Mouse (Mus musculus) limb, embryonic 13.5 days (tissue): Measurements from ENCODE around the gene Nrcam. TPM values are rescaled to one million over a fixed set of nuclear protein-coding genes. Genes with fewer than 3 reads are reported as not detected.
A peak's percentile ranks its signal among the peaks of the same experiment; 100 is the strongest.
"Not testable (repeated sequence)": the region's sequence is repeated elsewhere in the genome, so short reads cannot be mapped to it uniquely, and the experiment has no call there.

Source experiments
- ATAC-seq: fragments of 200-750 bp; cut with Nextera tagmentation; 2 replicates; pipeline ENCODE4 v1.8.0; 2017; ENCODE audit warnings: low read depth, moderate number of reproducible peaks, moderate TSS enrichment; ENCODE audit not compliant: low FRiP score
- H3K27ac ChIP-seq: fragments of 300-500 bp; sonication (generic); 2 replicates; pipeline ENCODE4 v1.5.1; 2015; ENCODE audit warnings: inconsistent platforms, mild to moderate bottlenecking, moderate library complexity
- H3K27me3 ChIP-seq: fragments of 300-500 bp; sonication (generic); 2 replicates; pipeline ENCODE4 v1.6.1; 2015; ENCODE audit warnings: mild to moderate bottlenecking, inconsistent platforms
- H3K36me3 ChIP-seq: fragments of 300-500 bp; sonication (generic); 2 replicates; pipeline ENCODE4 v1.6.1; 2015; ENCODE audit warnings: inconsistent platforms, mild to moderate bottlenecking, moderate library complexity
- H3K4me1 ChIP-seq: fragments of 300-500 bp; sonication (generic); 2 replicates; pipeline ENCODE4 v1.6.1; 2015; ENCODE audit warnings: inconsistent platforms
- H3K4me2 ChIP-seq: fragments of 300-500 bp; sonication (generic); replicated peaks from 2 replicates; pipeline ENCODE4 v1.6.1; 2015; ENCODE audit warnings: inconsistent platforms, mild to moderate bottlenecking, moderate library complexity
- H3K4me3 ChIP-seq: fragments of 300-500 bp; sonication (generic); 2 replicates; pipeline ENCODE4 v1.5.1; 2015; ENCODE audit warnings: moderate library complexity, mild to moderate bottlenecking, inconsistent platforms
- H3K9ac ChIP-seq: fragments of 300-500 bp; sonication (generic); 2 replicates; pipeline ENCODE4 v1.6.1; 2015; ENCODE audit warnings: mild to moderate bottlenecking, inconsistent platforms
- H3K9me3 ChIP-seq: fragments of 300-500 bp; sonication (generic); 2 replicates; pipeline ENCODE4 v1.6.1; 2016; ENCODE audit warnings: inconsistent platforms
- WGBS: fragments of 180-500 bp; shearing (Covaris S2); methylation state at CpG from one replicate; pipeline ENCODE4 v1.1.7; 2015; 5-methylcytosine and 5-hydroxymethylcytosine counted together
- polyA plus RNA-seq: library from polyadenylated mRNA; unstranded; fragments of >200 nt; fragmentation: Nextera tagmentation; extraction: Ambion mirVana; gene quantifications from 2 replicates; pipeline ENCODE4 v1.2.1, GENCODE M21; 2015

Nrcam gene
- polyA plus RNA-seq = 2.9 and 3.0 TPM in 2 replicates

DNA sequence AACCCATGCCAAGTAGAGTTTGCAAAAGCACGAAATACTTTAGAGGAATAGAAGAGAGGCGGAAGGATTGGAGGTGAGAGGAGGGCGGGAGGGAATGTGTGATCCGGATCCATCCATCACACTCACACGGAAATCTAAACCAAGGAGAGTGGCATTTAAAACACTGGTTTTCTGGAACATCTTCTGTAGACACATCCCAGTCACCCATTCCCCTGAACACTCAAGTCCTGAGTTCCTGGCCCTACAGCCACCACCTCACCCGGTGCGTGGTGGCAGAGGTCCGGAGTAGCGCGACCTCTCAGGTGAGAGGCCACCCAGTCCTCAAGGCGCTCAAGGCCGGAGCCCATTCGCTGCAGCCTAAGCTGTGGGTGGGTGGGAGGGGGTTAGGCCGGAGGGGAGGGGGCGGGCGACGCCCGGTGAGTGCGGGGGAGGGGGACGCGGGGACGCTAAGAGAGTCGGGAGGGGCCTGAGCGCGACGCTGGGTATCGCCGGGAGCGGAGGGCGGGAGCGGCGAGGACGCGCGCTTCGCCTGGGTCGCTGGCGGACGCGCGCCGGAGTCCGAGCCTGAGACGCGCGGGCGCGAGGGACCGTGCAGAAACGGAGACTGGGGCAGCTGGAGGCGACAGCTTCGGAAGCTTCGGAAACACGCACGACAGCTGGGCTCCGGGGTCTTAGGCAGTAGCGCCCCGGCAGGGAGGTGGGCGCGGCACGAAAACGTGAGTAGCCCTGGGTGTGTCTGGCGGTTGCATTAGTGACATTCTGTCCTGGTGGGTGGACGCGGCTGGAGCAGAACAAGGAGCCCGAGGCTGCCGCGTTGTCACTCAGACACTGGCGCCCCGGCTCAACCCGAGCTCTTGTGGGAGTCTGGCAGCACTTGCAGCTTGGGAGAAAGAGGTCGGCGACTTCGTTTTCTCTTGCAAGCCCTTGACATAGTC is at the start of gene Nrcam:
Gene Nrcam, plus strand, starts transcription at position 505 of the 935 bp plus-strand sequence.
- peaks cover 13% of the 10 kb centered on the region for H3K4me1 ChIP-seq
- H3K9ac ChIP-seq = peak within 1 kb of the TSS; percentile 62
- peak within 1 kb of the TSS; percentile 98 for H3K4me2 ChIP-seq
- no peaks in the 10 kb centered on the region for H3K36me3 ChIP-seq
- no peak within 1 kb of the TSS for H3K27ac ChIP-seq
- peak within 1 kb of the TSS; percentile 56 for H3K4me3 ChIP-seq
- H3K9me3 ChIP-seq = no peaks in the 10 kb centered on the region
- peak; percentile 76 for ATAC-seq
- WGBS = 2% methylated on average over 68 of the region's 74 CpGs
- peaks cover 49% of the 10 kb centered on the region for H3K27me3 ChIP-seq

DNA sequence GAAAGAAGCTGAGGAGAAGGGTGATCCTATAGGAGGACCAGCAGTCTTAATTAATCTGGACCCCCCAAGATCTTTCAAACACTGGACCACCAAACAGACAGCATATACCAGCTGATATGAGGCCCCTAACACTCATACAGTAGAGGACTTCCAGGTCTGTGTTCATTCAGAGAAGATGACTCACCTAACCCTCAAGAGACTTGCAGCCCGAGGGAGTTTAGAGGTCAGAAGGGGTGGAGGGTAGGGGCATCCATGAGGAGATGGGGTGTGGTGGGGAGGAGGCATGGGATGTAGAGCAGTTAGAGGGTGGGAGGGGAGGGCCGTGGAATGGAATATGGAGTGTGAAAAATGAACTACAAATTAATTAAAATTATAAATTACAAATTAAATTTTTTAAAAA is 48.5 kb upstream of the Nrcam start:
- WGBS = 82% methylated on average over 2 of the region's 2 CpGs
- ATAC-seq, H3K36me3 ChIP-seq, H3K27me3 ChIP-seq, H3K4me2 ChIP-seq, H3K4me3 ChIP-seq, H3K9me3 ChIP-seq, H3K9ac ChIP-seq, H3K27ac ChIP-seq, H3K4me1 ChIP-seq: not testable (repeated sequence)

DNA sequence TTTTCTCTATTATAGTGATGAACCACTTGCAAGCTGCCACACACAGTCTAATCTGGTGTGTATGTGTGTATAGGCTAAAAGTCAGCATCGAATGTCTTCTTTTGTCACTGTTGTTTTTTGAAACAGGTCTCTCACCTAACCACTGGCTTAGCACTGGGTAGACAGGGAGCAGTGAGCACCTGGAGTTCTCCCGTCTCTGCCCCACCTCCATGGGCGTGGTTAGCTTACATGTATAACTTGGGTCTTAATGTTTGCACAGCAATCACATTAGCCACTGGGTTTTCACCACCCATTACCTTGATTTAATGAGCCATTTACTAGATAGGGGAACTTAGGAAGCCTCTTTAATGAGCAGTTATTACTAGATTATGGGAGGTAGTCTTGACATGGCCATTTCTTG is 47.2 kb upstream of the Nrcam start:
- whole genome bisulfite sequencing = 81% methylated on average over 3 of the region's 3 CpGs
- Histone ChIP-seq H3K4me3 (no peak overlapping the region), H3K27ac (no peak overlapping the region), H3K27me3 (no peaks in the 10 kb centered on the region), H3K9ac (no peak overlapping the region), H3K4me1 (peaks cover 3% of the 10 kb centered on the region; the same call in 1 of the 2 replicates), H3K4me2 (no peak overlapping the region), H3K9me3 (no peaks in the 10 kb centered on the region), H3K36me3 (peaks cover 12% of the 10 kb centered on the region)
- ATAC-seq = no peak

DNA sequence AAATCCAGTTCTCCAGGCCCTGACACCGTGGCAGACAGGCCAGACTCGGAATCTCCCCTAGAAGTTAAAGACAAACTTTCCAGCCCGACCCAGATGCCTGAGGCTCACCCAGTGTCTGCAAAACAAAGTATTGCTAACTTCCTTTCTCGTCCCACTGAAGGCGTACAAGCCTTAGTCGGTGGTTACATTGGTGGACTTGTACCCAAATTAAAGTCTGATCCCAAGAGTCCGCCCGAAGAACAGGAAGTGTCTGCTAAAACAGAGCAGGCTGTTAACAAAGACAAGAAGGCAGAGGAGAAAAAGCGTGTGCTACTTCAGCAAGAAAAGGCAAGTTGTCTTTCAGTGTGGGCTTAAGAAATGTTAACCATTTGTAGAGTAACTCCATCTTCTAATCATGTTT is 45.3 kb upstream of the Nrcam start:
- Histone ChIP-seq H3K4me2 (no peak overlapping the region), H3K27ac (no peak overlapping the region), H3K4me1 (peaks cover 3% of the 10 kb centered on the region; the same call in 1 of the 2 replicates), H3K9me3 (no peaks in the 10 kb centered on the region), H3K27me3 (no peaks in the 10 kb centered on the region), H3K36me3 (peaks cover 12% of the 10 kb centered on the region), H3K4me3 (no peak overlapping the region), H3K9ac (no peak overlapping the region)
- no peak for ATAC-seq
- 60% methylated on average over 9 of the region's 9 CpGs for WGBS

DNA sequence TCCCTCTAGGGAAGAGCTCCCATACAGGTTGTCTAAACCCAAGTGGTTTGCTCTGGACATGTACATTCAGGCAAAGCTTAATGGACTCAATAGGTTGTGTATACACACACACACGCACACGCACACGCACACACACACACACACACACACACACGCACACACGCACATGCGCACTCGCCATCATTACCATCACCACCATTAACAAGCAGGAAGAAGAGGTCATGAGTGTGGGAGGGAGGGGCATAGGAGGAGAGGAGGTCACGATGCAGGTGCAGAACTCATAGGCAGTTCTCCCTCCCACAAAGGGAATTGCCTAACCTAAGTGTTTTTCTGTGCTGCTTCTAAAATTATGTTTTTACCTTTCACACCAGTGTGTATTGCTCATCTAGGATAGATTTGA is 41.7 kb upstream of the Nrcam start:
- Histone ChIP-seq H3K27ac (no peak overlapping the region), H3K4me2 (no peak overlapping the region), H3K9ac (no peak overlapping the region), H3K27me3 (no peaks in the 10 kb centered on the region), H3K36me3 (peaks cover 18% of the 10 kb centered on the region), H3K4me3 (no peak overlapping the region), H3K4me1 (peaks cover 3% of the 10 kb centered on the region; the same call in 1 of the 2 replicates), H3K9me3 (no peaks in the 10 kb centered on the region)
- ATAC-seq = no peak
- 92% methylated on average over 8 of the region's 8 CpGs for WGBS

DNA sequence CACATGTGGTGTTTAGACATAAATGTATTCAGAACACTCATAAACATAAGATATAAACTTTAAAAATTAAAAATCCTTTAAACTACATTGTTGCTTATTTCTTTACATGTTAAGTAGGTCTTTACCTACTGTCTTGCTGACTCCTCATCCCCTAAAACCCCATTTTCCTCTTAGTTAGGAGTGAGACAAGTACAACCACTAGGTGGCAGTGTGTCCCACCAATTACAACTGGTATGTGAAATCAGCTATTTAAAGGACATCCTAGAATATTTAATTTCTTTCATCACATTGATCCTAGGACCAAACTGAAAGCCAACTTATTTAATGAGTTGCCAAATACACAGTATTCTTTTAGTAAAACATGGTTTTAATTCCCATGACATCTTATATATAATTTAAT is 36.4 kb upstream of the Nrcam start:
- Histone ChIP-seq H3K36me3 (peaks cover 13% of the 10 kb centered on the region), H3K9ac (no peak overlapping the region), H3K27ac (no peak overlapping the region), H3K4me3 (no peak overlapping the region), H3K27me3 (no peaks in the 10 kb centered on the region), H3K4me1 (no peaks in the 10 kb centered on the region), H3K9me3 (no peaks in the 10 kb centered on the region), H3K4me2 (no peak overlapping the region)
- no peak for ATAC-seq

DNA sequence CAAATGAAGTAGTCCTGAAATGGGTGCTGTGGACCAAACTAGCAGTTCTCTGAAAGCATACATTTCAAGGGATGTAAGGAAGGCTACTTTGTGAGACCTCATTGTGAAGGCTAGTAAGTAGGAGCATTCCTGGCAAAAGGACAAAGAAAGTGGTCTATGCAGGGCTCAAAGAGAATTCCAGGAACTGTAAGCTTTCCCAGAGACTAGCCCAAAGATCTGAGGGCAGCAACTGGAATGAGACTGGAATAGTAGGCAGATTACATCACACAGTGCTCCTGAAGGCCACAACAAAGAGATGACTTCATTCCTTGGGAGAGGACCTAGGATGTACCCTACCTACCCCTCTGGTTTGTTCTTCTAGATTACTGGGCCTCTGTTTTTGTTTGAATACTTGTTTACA is 27.9 kb upstream of the Nrcam start:
- ATAC-seq = no peak
- H3K9ac ChIP-seq = no peak overlapping the region

DNA sequence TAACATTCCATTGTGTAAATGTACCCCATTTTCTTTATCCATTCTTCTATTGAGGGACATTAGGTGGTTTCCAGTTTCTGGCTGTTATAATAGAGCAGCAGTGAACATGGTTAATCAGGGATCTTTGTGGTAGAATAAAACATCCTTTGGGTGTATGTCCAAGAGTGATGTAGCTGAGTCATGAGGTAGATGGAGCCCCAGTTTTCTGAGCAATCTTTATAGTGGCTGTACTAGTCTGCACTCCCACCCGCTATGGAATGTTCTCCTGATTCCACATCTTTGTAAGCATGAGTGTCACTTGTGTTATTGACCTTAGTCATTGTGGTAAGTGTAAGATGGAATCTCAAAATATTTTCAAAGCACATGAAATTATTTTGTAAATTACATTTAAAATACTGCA is 24.7 kb upstream of the Nrcam start:
- Histone ChIP-seq H3K4me1 (no peaks in the 10 kb centered on the region), H3K27me3 (no peaks in the 10 kb centered on the region), H3K4me2 (no peak overlapping the region), H3K4me3 (no peak overlapping the region), H3K27ac (no peak overlapping the region), H3K9me3 (no peaks in the 10 kb centered on the region), H3K36me3 (peaks cover 40% of the 10 kb centered on the region), H3K9ac (no peak overlapping the region)
- 88% methylated on average over 1 of the region's 1 CpGs for WGBS
- no peak for ATAC-seq

More for the DNA sequence above, 27.9 kb upstream of the Nrcam start:
- Histone ChIP-seq H3K4me3 (no peak overlapping the region), H3K27me3 (no peaks in the 10 kb centered on the region), H3K4me1 (no peaks in the 10 kb centered on the region), H3K36me3 (peaks cover 34% of the 10 kb centered on the region), H3K27ac (no peak overlapping the region), H3K4me2 (no peak overlapping the region), H3K9me3 (no peaks in the 10 kb centered on the region)

DNA sequence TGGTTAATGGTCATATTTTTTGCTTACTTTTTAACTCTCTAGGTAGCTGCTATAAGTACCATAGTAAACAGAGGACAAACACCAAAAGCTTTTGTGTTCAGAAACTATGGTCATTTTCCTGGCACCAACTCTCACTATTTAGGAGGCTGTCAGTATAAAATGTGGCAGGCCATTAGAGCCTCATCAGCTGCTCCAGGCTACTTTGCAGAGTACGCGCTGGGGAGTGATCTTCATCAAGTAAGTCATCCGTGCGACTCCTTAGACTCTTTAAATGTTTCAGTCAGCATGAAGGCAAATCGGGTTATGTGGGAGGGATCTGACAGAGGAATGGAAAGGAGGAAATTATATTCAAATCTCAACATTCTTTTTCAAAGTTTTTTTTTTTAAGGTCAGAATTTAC is 23.8 kb upstream of the Nrcam start:
- H3K36me3 ChIP-seq = peaks cover 39% of the 10 kb centered on the region
- H3K9ac ChIP-seq = no peak overlapping the region
- no peak overlapping the region for H3K27ac ChIP-seq
- H3K4me1 ChIP-seq = no peaks in the 10 kb centered on the region
- no peaks in the 10 kb centered on the region for H3K27me3 ChIP-seq
- H3K4me2 ChIP-seq = no peak overlapping the region
- WGBS = 89% methylated on average over 5 of the region's 5 CpGs
- ATAC-seq = no peak
- H3K4me3 ChIP-seq = no peak overlapping the region
- no peaks in the 10 kb centered on the region for H3K9me3 ChIP-seq

DNA sequence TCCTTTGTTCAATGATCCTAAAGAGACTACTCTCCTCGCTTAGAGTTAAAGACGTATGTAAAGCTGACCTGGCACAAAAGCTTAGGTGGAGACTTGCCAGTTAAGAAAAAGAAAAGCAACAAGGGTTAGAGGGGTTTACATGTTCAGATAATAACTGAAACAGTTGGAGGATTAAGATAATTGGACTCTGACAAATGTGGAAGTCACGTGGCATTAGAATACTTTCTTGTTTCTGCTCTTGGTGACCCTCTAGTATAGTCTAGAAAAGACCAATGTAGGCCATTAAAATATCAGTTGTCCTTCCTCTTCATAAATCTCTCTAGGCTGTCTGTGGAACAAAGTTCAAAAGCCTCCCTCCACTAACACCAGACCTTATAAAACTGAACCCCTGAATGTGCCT is 20.5 kb upstream of the Nrcam start:
- Histone ChIP-seq H3K4me3 (no peak overlapping the region), H3K9me3 (no peaks in the 10 kb centered on the region), H3K36me3 (peaks cover 33% of the 10 kb centered on the region), H3K4me1 (no peaks in the 10 kb centered on the region), H3K4me2 (no peak overlapping the region), H3K27ac (no peak overlapping the region), H3K9ac (no peak overlapping the region), H3K27me3 (no peaks in the 10 kb centered on the region)
- ATAC-seq = no peak
- WGBS = 86% methylated on average over 3 of the region's 3 CpGs

DNA sequence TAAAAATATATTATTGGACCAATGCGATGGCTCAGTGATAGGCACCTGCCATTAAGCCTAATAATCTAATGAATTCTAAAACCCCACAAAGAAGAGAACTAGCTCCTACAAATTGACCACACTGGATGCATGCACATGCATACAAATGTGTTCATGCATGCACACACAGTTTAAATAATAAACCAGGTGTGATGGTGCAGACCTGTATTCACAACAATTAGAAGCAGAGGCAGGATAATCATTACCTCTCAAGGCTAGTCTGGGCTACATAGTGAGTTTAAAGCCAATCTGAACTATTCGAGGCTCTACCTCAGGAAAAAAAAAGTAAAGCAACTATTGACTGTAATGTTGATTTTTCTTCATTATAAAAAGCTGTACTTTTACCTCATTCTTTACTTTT is 13.5 kb upstream of the Nrcam start:
- Histone ChIP-seq H3K27me3 (no peaks in the 10 kb centered on the region), H3K27ac (no peak overlapping the region), H3K36me3 (peaks cover 23% of the 10 kb centered on the region), H3K4me3 (no peak overlapping the region), H3K9ac (no peak overlapping the region), H3K4me2 (no peak overlapping the region), H3K4me1 (no peaks in the 10 kb centered on the region), H3K9me3 (no peaks in the 10 kb centered on the region)
- ATAC-seq = no peak
- 90% methylated on average over 2 of the region's 2 CpGs for WGBS

DNA sequence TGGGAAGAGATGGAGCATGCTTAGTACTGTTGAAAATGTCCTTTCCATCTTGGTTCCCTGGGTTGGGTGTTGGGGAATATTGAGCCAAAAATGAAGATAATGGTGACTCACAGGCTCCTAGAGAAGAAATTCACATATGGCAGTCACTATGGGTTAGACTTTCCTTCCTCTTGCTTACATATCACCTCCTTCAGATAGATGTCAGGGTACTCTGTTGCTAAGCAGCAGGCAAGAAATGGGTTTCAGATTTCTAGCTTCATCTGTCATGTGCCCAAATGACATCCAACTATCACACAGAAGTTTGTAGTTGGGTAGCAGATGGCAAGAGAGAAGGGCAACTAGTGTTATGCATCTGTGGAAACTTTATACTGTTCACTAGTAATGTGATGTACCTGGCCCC is 3.6 kb upstream of the Nrcam start:
- Histone ChIP-seq H3K9me3 (no peaks in the 10 kb centered on the region), H3K4me1 (peaks cover 7% of the 10 kb centered on the region), H3K4me3 (no peak overlapping the region), H3K36me3 (no peaks in the 10 kb centered on the region), H3K9ac (no peak overlapping the region), H3K27me3 (peaks cover 18% of the 10 kb centered on the region), H3K4me2 (no peak overlapping the region), H3K27ac (no peak overlapping the region)
- ATAC-seq = no peak

DNA sequence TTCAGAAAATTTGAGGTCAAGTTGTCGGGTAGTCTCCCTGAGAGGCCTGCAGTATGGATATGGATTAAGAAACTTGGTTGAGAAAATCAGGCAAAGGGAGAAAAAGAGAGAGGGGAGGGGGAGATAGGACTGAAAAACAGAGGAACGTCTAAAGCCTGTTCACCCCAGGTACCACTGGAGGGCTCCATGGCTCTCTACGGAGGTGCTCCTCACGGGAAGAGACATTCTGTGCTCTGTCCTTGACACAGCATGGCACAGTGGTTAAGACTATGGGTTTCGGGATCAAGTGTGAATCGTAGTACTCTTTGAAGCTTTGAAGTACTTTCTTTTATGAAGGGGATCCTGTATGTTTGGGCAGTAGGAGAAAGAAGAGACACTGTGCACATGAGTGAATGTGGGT is 1.2 kb upstream of the Nrcam start:
- Histone ChIP-seq H3K27me3 (peaks cover 42% of the 10 kb centered on the region), H3K9me3 (no peaks in the 10 kb centered on the region), H3K4me2 (no peak overlapping the region), H3K36me3 (no peaks in the 10 kb centered on the region), H3K4me3 (no peak overlapping the region), H3K9ac (no peak overlapping the region), H3K27ac (no peak overlapping the region), H3K4me1 (peaks cover 13% of the 10 kb centered on the region)
- WGBS = 32% methylated on average over 6 of the region's 6 CpGs
- ATAC-seq = no peak
